Mouse (Mus musculus): Measurements from ENCODE around the gene Prr5l. TPM values are rescaled to one million over a fixed set of nuclear protein-coding genes. Genes with fewer than 3 reads are reported as not detected.

The Prr5l gene
- polyA plus RNA-seq, 1 experiment from 2014 or later = 14.2 TPM

DNA sequence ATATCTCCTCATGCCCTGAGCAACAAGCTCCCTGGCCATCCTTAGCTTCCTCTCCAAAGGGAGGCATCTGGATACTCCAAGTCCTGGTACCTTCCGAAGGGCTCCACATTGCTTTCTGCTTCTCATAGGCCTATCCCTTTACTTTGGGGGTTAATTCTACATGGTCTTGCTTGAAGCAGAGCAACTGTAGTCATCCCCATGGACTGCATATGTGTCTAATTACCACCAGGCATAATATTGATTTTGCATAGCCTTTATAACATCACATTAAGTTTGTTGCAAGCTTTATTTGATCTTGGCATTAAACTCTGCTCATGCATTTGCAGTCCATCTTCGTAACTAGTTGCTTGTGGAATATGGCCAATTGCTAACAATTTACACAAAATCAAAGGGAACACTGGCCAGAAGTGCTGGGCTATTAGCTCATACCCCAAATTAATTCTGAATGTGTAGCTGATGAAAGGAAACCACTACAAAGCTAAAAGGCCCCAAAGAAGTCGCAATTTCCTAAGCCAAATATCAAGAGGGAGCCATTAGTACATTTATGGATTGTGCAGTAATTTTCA lies 21.8 kb downstream of the Prr5l start:
- no peaks in the 10 kb centered on the region for H3K9me3 ChIP-seq (ENCODE audit: control insufficient read depth, low read length)

DNA sequence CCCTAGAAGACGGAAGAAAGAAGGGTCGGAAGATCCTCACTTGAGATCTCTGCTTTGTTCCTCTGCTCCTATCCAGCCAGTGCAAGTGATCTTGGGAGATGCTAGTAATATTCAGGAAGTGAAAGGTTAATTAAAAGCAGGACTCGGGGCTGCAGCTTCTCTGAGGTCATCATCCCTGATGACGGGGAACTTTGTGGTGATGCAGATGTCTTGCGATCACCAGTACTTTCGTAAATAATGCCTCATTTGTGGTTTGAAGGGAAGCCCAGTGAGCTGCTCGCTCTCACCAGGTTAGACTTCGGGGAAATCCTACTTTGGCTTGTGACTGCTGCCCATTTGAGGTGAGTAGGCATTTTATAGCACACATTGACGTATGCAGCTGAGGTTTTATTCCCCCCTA lies 26.7 kb downstream of the Prr5l start:
- no peaks in the 10 kb centered on the region for H3K4me1 ChIP-seq (ENCODE audit: control insufficient read depth, insufficient read depth, low read length)
- 58% methylated on average over 9 of the region's 9 CpGs for WGBS

More for the DNA sequence above, 21.8 kb downstream of the Prr5l start:
- 56% methylated on average over 3 of the region's 3 CpGs for WGBS
- Histone ChIP-seq H3K4me3 (ENCODE audit: low read depth, low read length) (no peak overlapping the region), H3K9ac (ENCODE audit: low read depth, low read length) (no peak overlapping the region), H3K27me3 (replicated peaks; ENCODE audit: control insufficient read depth, insufficient read depth, low read length) (no peaks in the 10 kb centered on the region), H3K27ac (replicated peaks; ENCODE audit: low read depth, low read length) (no peak overlapping the region), H3K4me1 (ENCODE audit: control insufficient read depth, insufficient read depth, low read length) (peaks cover 14% of the 10 kb centered on the region), H3K36me3 (ENCODE audit: control insufficient read depth, insufficient read depth, low read length) (no peaks in the 10 kb centered on the region), H3K4me2 (ENCODE audit: low read depth, low read length) (no peak overlapping the region)
- DNase-seq (ENCODE audit: low spot score) (no peak), ATAC-seq (ENCODE audit: low read depth) (no peak)

DNA sequence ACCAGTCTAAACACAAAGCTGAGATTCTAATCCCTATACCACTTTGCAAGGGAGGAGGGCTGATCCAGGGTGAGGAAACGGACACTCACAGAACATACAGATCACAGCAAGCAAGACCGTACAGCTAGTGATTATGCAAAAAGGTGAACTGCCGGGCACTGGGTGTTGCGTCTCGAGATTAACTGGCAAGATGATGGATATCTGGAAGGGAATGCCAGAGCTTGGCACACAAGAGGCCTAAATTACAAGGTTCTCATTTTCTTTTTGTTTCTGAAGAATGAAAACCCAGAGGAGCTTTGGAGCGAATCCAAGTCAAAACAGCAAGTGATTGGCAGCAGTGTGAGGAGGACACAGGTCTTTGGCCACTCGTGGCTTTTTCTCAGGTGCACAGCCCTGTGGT lies 28.0 kb downstream of the Prr5l start:
- Histone ChIP-seq H3K4me2 (ENCODE audit: low read depth, low read length) (no peak overlapping the region), H3K36me3 (ENCODE audit: control insufficient read depth, insufficient read depth, low read length) (no peaks in the 10 kb centered on the region), H3K27me3 (replicated peaks; ENCODE audit: control insufficient read depth, insufficient read depth, low read length) (no peaks in the 10 kb centered on the region), H3K4me3 (ENCODE audit: low read depth, low read length) (no peak overlapping the region), H3K9me3 (ENCODE audit: control insufficient read depth, low read length) (no peaks in the 10 kb centered on the region), H3K9ac (ENCODE audit: low read depth, low read length) (no peak overlapping the region), H3K27ac (replicated peaks; ENCODE audit: low read depth, low read length) (no peak overlapping the region), H3K4me1 (ENCODE audit: control insufficient read depth, insufficient read depth, low read length) (no peaks in the 10 kb centered on the region)
- 48% methylated on average over 7 of the region's 7 CpGs for WGBS
- ATAC-seq (ENCODE audit: low read depth) (peak; percentile 91), DNase-seq (ENCODE audit: low spot score) (peak; percentile 69)

More for the DNA sequence above, 26.7 kb downstream of the Prr5l start:
- Histone ChIP-seq H3K9ac (ENCODE audit: low read depth, low read length) (no peak overlapping the region), H3K4me2 (ENCODE audit: low read depth, low read length) (no peak overlapping the region), H3K36me3 (ENCODE audit: control insufficient read depth, insufficient read depth, low read length) (no peaks in the 10 kb centered on the region), H3K4me3 (ENCODE audit: low read depth, low read length) (no peak overlapping the region), H3K9me3 (ENCODE audit: control insufficient read depth, low read length) (no peaks in the 10 kb centered on the region), H3K27me3 (replicated peaks; ENCODE audit: control insufficient read depth, insufficient read depth, low read length) (no peaks in the 10 kb centered on the region), H3K27ac (replicated peaks; ENCODE audit: low read depth, low read length) (no peak overlapping the region)
- DNase-seq (ENCODE audit: low spot score) = no peak
- ATAC-seq (ENCODE audit: low read depth) = no peak

DNA sequence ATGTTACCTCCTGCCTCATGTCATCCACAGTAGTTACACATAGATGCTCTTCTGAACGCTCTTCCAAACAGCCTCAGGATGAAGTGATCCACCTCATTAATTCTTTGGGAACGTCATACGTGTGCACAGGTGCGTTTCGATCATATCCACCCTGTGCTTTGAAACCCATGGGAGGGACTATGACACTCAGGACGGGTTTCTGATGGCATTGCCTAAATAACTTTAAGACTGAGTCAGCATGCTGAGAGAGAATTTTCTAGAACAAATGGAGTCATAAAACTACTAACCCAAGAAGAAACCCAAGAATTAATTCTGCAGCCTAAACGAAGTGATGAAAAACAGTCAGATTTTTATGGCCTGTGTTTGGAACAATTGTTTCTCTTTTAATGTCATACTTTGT lies 40.1 kb downstream of the Prr5l start:
- no peaks in the 10 kb centered on the region for H3K36me3 ChIP-seq (ENCODE audit: control insufficient read depth, insufficient read depth, low read length)
- 83% methylated on average over 7 of the region's 7 CpGs for WGBS
- H3K4me1 ChIP-seq (ENCODE audit: control insufficient read depth, insufficient read depth, low read length) = no peaks in the 10 kb centered on the region
- no peak for ATAC-seq (ENCODE audit: low read depth)
- H3K4me3 ChIP-seq (ENCODE audit: low read depth, low read length) = no peak overlapping the region
- no peak for DNase-seq (ENCODE audit: low spot score)
- no peaks in the 10 kb centered on the region for H3K9me3 ChIP-seq (ENCODE audit: control insufficient read depth, low read length)
- H3K27me3 ChIP-seq (replicated peaks; ENCODE audit: control insufficient read depth, insufficient read depth, low read length) = no peaks in the 10 kb centered on the region
- no peak overlapping the region for H3K4me2 ChIP-seq (ENCODE audit: low read depth, low read length)
- H3K9ac ChIP-seq (ENCODE audit: low read depth, low read length) = no peak overlapping the region
- no peak overlapping the region for H3K27ac ChIP-seq (replicated peaks; ENCODE audit: low read depth, low read length)

DNA sequence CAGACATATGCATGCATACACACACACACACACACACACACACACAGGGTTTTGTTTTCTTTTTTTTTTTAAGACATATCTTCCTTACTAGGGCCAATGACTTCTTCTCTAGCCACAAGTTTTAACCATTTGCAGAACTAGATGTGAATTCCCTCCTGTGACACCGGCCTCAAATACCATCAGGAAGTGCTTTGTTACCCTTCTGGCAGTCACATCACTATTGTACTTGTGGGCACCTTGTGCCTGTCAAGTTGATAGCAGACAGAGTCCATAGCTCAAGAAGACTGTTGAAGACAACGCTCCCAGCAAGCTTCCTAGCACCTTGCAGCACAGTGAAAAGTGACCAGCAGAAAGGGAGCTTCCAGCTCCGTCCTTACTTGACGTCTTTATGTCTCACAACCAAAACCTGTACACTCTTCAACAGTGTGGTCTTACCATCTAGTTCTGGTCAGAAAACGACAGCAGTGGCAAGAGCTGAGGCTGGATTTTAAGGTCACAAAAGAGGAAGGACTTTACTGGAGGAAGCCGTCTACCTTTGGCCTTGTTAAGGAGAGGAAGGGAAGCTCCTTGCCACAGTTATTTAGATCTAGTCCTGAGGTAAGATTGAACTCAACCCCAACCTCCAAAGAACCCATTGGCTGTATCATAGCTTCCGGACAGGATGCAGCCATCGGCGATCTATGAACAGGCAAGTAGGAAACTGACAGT lies 47.9 kb downstream of the Prr5l start:
- DNase-seq (ENCODE audit: low spot score) = no peak
- 87% methylated on average over 9 of the region's 9 CpGs for WGBS

DNA sequence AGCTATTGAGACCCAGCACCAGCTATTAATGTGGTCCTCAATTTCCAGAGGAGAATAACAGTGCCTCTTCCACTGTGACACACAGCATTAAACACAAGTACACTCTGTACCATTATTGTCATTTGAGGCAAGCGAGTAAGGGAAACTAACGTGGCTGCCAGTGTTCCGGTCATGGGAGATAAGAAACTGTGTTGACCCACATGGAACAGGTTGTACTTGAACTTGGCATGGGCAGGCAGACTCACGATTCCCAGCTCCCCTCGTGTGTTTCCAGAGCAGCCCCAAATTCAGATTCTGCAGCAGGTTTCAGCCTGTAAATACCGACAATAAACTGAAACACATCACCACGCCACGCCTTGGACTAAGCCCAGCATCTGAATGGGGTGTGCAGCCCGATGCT lies 50.5 kb downstream of the Prr5l start:
- no peaks in the 10 kb centered on the region for H3K36me3 ChIP-seq (ENCODE audit: control insufficient read depth, insufficient read depth, low read length)
- no peaks in the 10 kb centered on the region for H3K9me3 ChIP-seq (ENCODE audit: control insufficient read depth, low read length)
- H3K27ac ChIP-seq (replicated peaks; ENCODE audit: low read depth, low read length) = no peak overlapping the region
- H3K4me3 ChIP-seq (ENCODE audit: low read depth, low read length) = no peak overlapping the region
- no peaks in the 10 kb centered on the region for H3K27me3 ChIP-seq (replicated peaks; ENCODE audit: control insufficient read depth, insufficient read depth, low read length)
- DNase-seq (ENCODE audit: low spot score) = no peak
- ATAC-seq (ENCODE audit: low read depth) = no peak
- no peak overlapping the region for H3K9ac ChIP-seq (ENCODE audit: low read depth, low read length)
- H3K4me2 ChIP-seq (ENCODE audit: low read depth, low read length) = no peak overlapping the region
- 80% methylated on average over 9 of the region's 9 CpGs for WGBS
- peaks cover 13% of the 10 kb centered on the region for H3K4me1 ChIP-seq (ENCODE audit: control insufficient read depth, insufficient read depth, low read length)

More for the DNA sequence above, 47.9 kb downstream of the Prr5l start:
- Histone ChIP-seq H3K9ac (ENCODE audit: low read depth, low read length) (no peak overlapping the region), H3K27me3 (replicated peaks; ENCODE audit: control insufficient read depth, insufficient read depth, low read length) (no peaks in the 10 kb centered on the region), H3K9me3 (ENCODE audit: control insufficient read depth, low read length) (no peaks in the 10 kb centered on the region), H3K4me3 (ENCODE audit: low read depth, low read length) (no peak overlapping the region), H3K36me3 (ENCODE audit: control insufficient read depth, insufficient read depth, low read length) (no peaks in the 10 kb centered on the region), H3K4me1 (ENCODE audit: control insufficient read depth, insufficient read depth, low read length) (0 out of 2 replicates have a peak, but pooled peaks cover 4% of the 10 kb centered on the region), H3K4me2 (ENCODE audit: low read depth, low read length) (no peak overlapping the region), H3K27ac (replicated peaks; ENCODE audit: low read depth, low read length) (no peak overlapping the region)
- no peak for ATAC-seq (ENCODE audit: low read depth)

DNA sequence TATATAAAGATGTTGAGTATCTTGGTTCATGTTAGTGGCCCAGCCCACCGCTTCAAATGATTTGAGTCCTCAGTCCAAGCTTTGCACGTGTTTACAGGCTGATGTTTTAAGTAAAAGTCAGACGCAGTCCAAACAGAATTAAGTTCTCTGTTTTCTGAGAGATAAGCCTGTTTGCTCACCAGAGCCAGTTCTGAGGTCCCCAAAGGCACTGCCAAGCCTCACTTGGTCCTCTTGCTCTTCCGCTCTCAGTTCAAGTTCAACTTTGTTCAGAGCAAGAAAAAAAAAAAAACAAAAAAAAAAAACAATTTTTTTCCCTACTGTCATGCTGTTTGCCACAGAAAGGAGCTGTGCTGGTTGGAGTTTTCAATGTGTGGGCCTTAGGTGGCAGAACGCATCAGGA lies 51.0 kb downstream of the Prr5l start:
- Histone ChIP-seq H3K36me3 (ENCODE audit: control insufficient read depth, insufficient read depth, low read length) (no peaks in the 10 kb centered on the region), H3K4me3 (ENCODE audit: low read depth, low read length) (no peak overlapping the region), H3K9me3 (ENCODE audit: control insufficient read depth, low read length) (no peaks in the 10 kb centered on the region), H3K27me3 (replicated peaks; ENCODE audit: control insufficient read depth, insufficient read depth, low read length) (no peaks in the 10 kb centered on the region), H3K4me2 (ENCODE audit: low read depth, low read length) (no peak overlapping the region), H3K9ac (ENCODE audit: low read depth, low read length) (no peak overlapping the region), H3K27ac (replicated peaks; ENCODE audit: low read depth, low read length) (no peak overlapping the region), H3K4me1 (ENCODE audit: control insufficient read depth, insufficient read depth, low read length) (peaks cover 13% of the 10 kb centered on the region)
- DNase-seq (ENCODE audit: low spot score) (no peak), ATAC-seq (ENCODE audit: low read depth) (no peak)
- WGBS = 80% methylated on average over 5 of the region's 5 CpGs

DNA sequence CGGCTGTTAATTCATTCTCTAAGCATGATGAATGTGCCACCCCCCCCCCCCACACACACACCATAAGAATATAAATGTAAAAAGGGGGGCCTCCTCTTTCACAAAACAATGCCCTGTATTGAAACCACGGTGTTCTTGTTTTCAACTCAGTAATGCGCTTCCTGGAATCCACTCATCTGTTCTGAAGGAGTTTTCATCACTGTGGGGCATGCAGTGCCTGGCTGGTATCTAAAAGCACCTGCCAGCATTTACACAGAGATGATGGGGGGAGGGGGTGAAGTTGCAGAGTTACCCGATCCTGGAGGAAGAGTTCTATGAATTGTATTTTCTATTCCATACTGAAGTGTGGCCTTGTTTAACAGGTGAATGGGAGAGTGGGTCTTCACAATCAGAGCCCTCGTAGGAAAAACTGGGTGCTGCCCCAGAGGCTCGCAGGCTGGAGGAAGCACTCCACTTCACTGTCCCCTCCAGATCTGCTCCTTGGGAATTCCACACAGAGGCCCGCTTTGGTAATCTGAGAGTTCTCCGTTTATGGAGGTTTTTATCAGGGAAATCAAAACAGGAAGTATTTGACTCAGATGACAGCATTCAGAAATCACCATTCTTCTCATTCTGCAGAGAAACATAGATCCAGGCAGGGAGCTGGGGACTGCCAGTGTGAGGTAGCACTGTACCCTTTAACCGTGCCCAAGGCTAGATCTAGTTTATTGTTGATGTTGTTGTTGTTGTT lies 52.5 kb downstream of the Prr5l start:
- Histone ChIP-seq H3K9ac (ENCODE audit: low read depth, low read length) (no peak overlapping the region), H3K4me3 (ENCODE audit: low read depth, low read length) (no peak overlapping the region), H3K27ac (replicated peaks; ENCODE audit: low read depth, low read length) (no peak overlapping the region), H3K4me1 (ENCODE audit: control insufficient read depth, insufficient read depth, low read length) (peaks cover 13% of the 10 kb centered on the region), H3K36me3 (ENCODE audit: control insufficient read depth, insufficient read depth, low read length) (no peaks in the 10 kb centered on the region), H3K27me3 (replicated peaks; ENCODE audit: control insufficient read depth, insufficient read depth, low read length) (no peaks in the 10 kb centered on the region), H3K9me3 (ENCODE audit: control insufficient read depth, low read length) (no peaks in the 10 kb centered on the region), H3K4me2 (ENCODE audit: low read depth, low read length) (no peak overlapping the region)
- DNase-seq (ENCODE audit: low spot score) = peak; percentile 34
- peak; percentile 57; the same call in 1 of the 2 replicates for ATAC-seq (ENCODE audit: low read depth)
- WGBS = 39% methylated on average over 9 of the region's 9 CpGs

Measured in embryonic facial prominence, embryonic 14.5 days (tissue).